Comparison of ENCODE assay signal across 8 mouse cellular contexts in the genomic region with DNA sequence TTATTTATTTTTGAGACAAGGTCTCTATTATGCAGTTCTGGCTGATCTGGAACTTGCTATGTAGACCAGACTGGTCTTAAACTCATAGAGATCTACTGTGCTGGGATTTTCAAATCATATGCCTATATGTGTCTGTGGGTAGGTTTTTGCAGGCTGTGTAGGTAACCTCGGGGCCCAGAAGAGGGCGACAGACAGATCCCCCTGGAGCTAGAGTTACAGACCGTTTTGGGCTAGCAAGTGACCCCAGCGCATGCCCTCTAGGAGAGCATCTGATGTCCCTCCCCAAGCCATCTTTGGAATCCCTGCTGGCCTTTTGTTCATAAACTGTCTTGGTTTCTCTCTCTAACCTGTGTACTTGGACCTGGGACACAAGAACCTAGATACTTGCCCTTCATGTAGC. TPM values are rescaled to one million over a fixed set of nuclear protein-coding genes. Genes with fewer than 3 reads are reported as not detected.
DNase-seq lines count a peak whose midpoint lies in the region; ATAC-seq and TF ChIP-seq lines count a peak whose summit lies in the region.

No protein-coding gene starts in this region.

- H3K9ac ChIP-seq in heart, embryonic 12.5 days, result no peak overlapping the region
- H3K9ac ChIP-seq in embryonic facial prominence, embryonic 12.5 days, result no peak overlapping the region
- H3K9ac ChIP-seq in intestine, postnatal 0 days (ENCODE audit: low read depth, low read length), result no peak overlapping the region

- DNase-seq in heart, adult 18-20 months, result no peak
- peak; percentile 49 for DNase-seq in A20 (ENCODE audit: low read depth, low spot score)
- no peak for DNase-seq in adrenal gland, adult 2 months
- no peak for DNase-seq in frontal cortex, postnatal 10 days (ENCODE audit: low spot score in 2 of 2)
- DNase-seq in kidney, postnatal 10 days, result no peak

- peak; percentile 65 for TF ChIP-seq CTCF in intestine, postnatal 0 days (IDR thresholded peaks at IDR 0.05; ENCODE audit: low read depth)

- 28% methylated on average over 4 of the region's 4 CpGs for WGBS in heart, embryonic 12.5 days
- WGBS in embryonic facial prominence, embryonic 12.5 days, result 22% methylated on average over 4 of the region's 4 CpGs
- WGBS in intestine, postnatal 0 days, result 42% methylated on average over 4 of the region's 4 CpGs

- no peaks in the 10 kb centered on the region for H3K9me3 ChIP-seq in heart, embryonic 12.5 days (replicated peaks)
- no peaks in the 10 kb centered on the region for H3K9me3 ChIP-seq in embryonic facial prominence, embryonic 12.5 days
- H3K9me3 ChIP-seq in intestine, postnatal 0 days (ENCODE audit: control insufficient read depth), result no peaks in the 10 kb centered on the region

- H3K36me3 ChIP-seq in heart, embryonic 12.5 days, result no peaks in the 10 kb centered on the region
- H3K36me3 ChIP-seq in embryonic facial prominence, embryonic 12.5 days, result no peaks in the 10 kb centered on the region
- H3K36me3 ChIP-seq in intestine, postnatal 0 days (ENCODE audit: control insufficient read depth, insufficient read depth), result no peaks in the 10 kb centered on the region

- H3K4me2 ChIP-seq in heart, embryonic 12.5 days, result 0 out of 2 replicates have a peak overlapping the region, but pooled peaks have one; percentile 93
- H3K4me2 ChIP-seq in embryonic facial prominence, embryonic 12.5 days (replicated peaks), result no peak overlapping the region
- H3K4me2 ChIP-seq in intestine, postnatal 0 days (replicated peaks; ENCODE audit: low read depth), result peak overlapping the region; percentile 71; the same call in 1 of the 2 replicates

- no peak for ATAC-seq in heart, embryonic 12.5 days (ENCODE audit: insufficient number of reproducible peaks, low FRiP score)
- ATAC-seq in embryonic facial prominence, embryonic 12.5 days (ENCODE audit: insufficient number of reproducible peaks, insufficient read depth, low FRiP score, low TSS enrichment), result no peak
- ATAC-seq in intestine, postnatal 0 days, result no peak

- no peaks in the 10 kb centered on the region for H3K27me3 ChIP-seq in heart, embryonic 12.5 days (replicated peaks)
- H3K27me3 ChIP-seq in embryonic facial prominence, embryonic 12.5 days, result no peaks in the 10 kb centered on the region
- no peaks in the 10 kb centered on the region for H3K27me3 ChIP-seq in intestine, postnatal 0 days (replicated peaks; ENCODE audit: control insufficient read depth, insufficient read depth, low read length)

- H3K4me3 ChIP-seq in heart, embryonic 12.5 days, result no peak overlapping the region
- no peak overlapping the region for H3K4me3 ChIP-seq in embryonic facial prominence, embryonic 12.5 days
- H3K4me3 ChIP-seq in intestine, postnatal 0 days (ENCODE audit: low read depth, low read length), result no peak overlapping the region

- H3K27ac ChIP-seq in heart, embryonic 12.5 days (ENCODE audit: poor library complexity, severe bottlenecking), result peak overlapping the region; percentile 97
- H3K27ac ChIP-seq in embryonic facial prominence, embryonic 12.5 days, result peak overlapping the region; percentile 98
- no peak overlapping the region for H3K27ac ChIP-seq in intestine, postnatal 0 days (ENCODE audit: low read depth, low read length)

- peaks cover 55% of the 10 kb centered on the region for H3K4me1 ChIP-seq in heart, embryonic 12.5 days (replicated peaks)
- H3K4me1 ChIP-seq in embryonic facial prominence, embryonic 12.5 days, result peaks cover 45% of the 10 kb centered on the region
- peaks cover 4% of the 10 kb centered on the region; the same call in 1 of the 2 replicates for H3K4me1 ChIP-seq in intestine, postnatal 0 days (replicated peaks; ENCODE audit: control insufficient read depth, insufficient read depth, low read length)

RNA-seq across cellular contexts. Expression of a gene that starts 8.1 kb away (rescaled TPM):
- 63.4 and 68.1 TPM in 2 replicates for polyA plus RNA-seq in heart, embryonic 12.5 days (2016; fragmentation: Nextera tagmentation; extraction: Ambion mirVana)
- total RNA-seq in heart, adult 18-20 months (2021), result 10 to 100 TPM; 11.2 to 13.4 TPM
- 94.5 and 97.0 TPM in 2 replicates for polyA plus RNA-seq in embryonic facial prominence, embryonic 12.5 days (2016; fragmentation: Nextera tagmentation; extraction: Ambion mirVana)
- 77.3 and 79.4 TPM in 2 replicates for polyA plus RNA-seq in intestine, postnatal 0 days (2015; fragmentation: Nextera tagmentation; extraction: Ambion mirVana)
- 10 to 100 TPM; 24.9 to 34.8 TPM for total RNA-seq in adrenal gland, adult 2 months (2021)
- polyA plus RNA-seq in adrenal gland, adult 2 months (2012; rRNA removed), result 13.7 and 27.0 TPM in 2 replicates

RNA-seq across cellular contexts. Expression of a gene that starts 31.5 kb away (rescaled TPM):
- polyA plus RNA-seq in heart, embryonic 12.5 days (2016; fragmentation: Nextera tagmentation; extraction: Ambion mirVana), result 46.2 and 49.5 TPM in 2 replicates
- total RNA-seq in heart, adult 18-20 months (2021), result 10 to 100 TPM; 34.2 to 45.1 TPM
- polyA plus RNA-seq in embryonic facial prominence, embryonic 12.5 days (2016; fragmentation: Nextera tagmentation; extraction: Ambion mirVana), result 71.2 and 73.6 TPM in 2 replicates
- polyA plus RNA-seq in intestine, postnatal 0 days (2015; fragmentation: Nextera tagmentation; extraction: Ambion mirVana), result 22.3 and 23.7 TPM in 2 replicates
- total RNA-seq in adrenal gland, adult 2 months (2021), result 10 to 100 TPM; 57.0 to 68.5 TPM
- 150 and 160 TPM in 2 replicates for polyA plus RNA-seq in adrenal gland, adult 2 months (2012; rRNA removed)

RNA-seq across cellular contexts. Expression of a gene that starts 33.1 kb away (rescaled TPM):
- polyA plus RNA-seq in heart, embryonic 12.5 days (2016; fragmentation: Nextera tagmentation; extraction: Ambion mirVana), result 20.9 and 21.3 TPM in 2 replicates
- total RNA-seq in heart, adult 18-20 months (2021), result 10 to 100 TPM; 31.4 to 32.7 TPM
- 19.4 and 20.8 TPM in 2 replicates for polyA plus RNA-seq in embryonic facial prominence, embryonic 12.5 days (2016; fragmentation: Nextera tagmentation; extraction: Ambion mirVana)
- 9.3 and 9.8 TPM in 2 replicates for polyA plus RNA-seq in intestine, postnatal 0 days (2015; fragmentation: Nextera tagmentation; extraction: Ambion mirVana)
- total RNA-seq in adrenal gland, adult 2 months (2021), result 10 to 100 TPM; 78.4 to 80.7 TPM
- 98.7 and 120 TPM in 2 replicates for polyA plus RNA-seq in adrenal gland, adult 2 months (2012; rRNA removed)

RNA-seq across cellular contexts. Expression of a gene that starts 46.7 kb away (rescaled TPM):
- polyA plus RNA-seq in heart, embryonic 12.5 days (2016; fragmentation: Nextera tagmentation; extraction: Ambion mirVana), result 18.1 and 19.7 TPM in 2 replicates
- 1 to 10 TPM; 3.1 to 4.4 TPM for total RNA-seq in heart, adult 18-20 months (2021)
- polyA plus RNA-seq in embryonic facial prominence, embryonic 12.5 days (2016; fragmentation: Nextera tagmentation; extraction: Ambion mirVana), result 4.9 and 5.0 TPM in 2 replicates
- polyA plus RNA-seq in intestine, postnatal 0 days (2015; fragmentation: Nextera tagmentation; extraction: Ambion mirVana), result 3.5 and 3.9 TPM in 2 replicates
- 1 to 10 TPM; 2.7 to 4.4 TPM for total RNA-seq in adrenal gland, adult 2 months (2021)
- 8.2 and 10.9 TPM in 2 replicates for polyA plus RNA-seq in adrenal gland, adult 2 months (2012; rRNA removed)
